Mouse (Mus musculus) lung, postnatal 0 days (tissue): ENCODE measurements around the gene Mettl23. TPM values are rescaled to one million over a fixed set of nuclear protein-coding genes. Genes with fewer than 3 reads are reported as not detected.

ENCODE experiments used
- ATAC-seq: fragments of 200-750 bp; cut with Nextera tagmentation; 2 replicates; pipeline ENCODE4 v1.8.0; 2017; ENCODE audit warnings: moderate library complexity
- DNase-seq: peaks from one replicate; pipeline ENCODE4 v3.0.0-alpha.2; 2016; ENCODE audit warnings: low spot score
- H3K27ac ChIP-seq: fragments of 300-500 bp; sonication (generic); 2 replicates; pipeline ENCODE4 v1.5.1; 2014; ENCODE audit warnings: antibody characterized with exemption, mild to moderate bottlenecking, low read length, mixed read lengths
- H3K27me3 ChIP-seq: fragments of 300-500 bp; sonication (generic); replicated peaks from 2 replicates; pipeline ENCODE4 v1.6.1; 2014; ENCODE audit warnings: low read length, mixed read lengths; ENCODE audit not compliant: insufficient read depth
- H3K36me3 ChIP-seq: fragments of 300-500 bp; sonication (generic); 2 replicates; pipeline ENCODE4 v1.6.1; 2014; ENCODE audit warnings: low read length, mixed read lengths; ENCODE audit not compliant: insufficient read depth
- H3K4me1 ChIP-seq: fragments of 300-500 bp; sonication (generic); 2 replicates; pipeline ENCODE4 v1.6.1; 2014; ENCODE audit warnings: antibody characterized with exemption, low read depth, low read length, mixed read lengths; ENCODE audit not compliant: insufficient read depth
- H3K4me2 ChIP-seq: fragments of 300-500 bp; sonication (generic); replicated peaks from 2 replicates; pipeline ENCODE4 v1.6.1; 2014; ENCODE audit warnings: low read depth, mild to moderate bottlenecking, low read length, moderate library complexity, mixed read lengths
- H3K4me3 ChIP-seq: fragments of 300-500 bp; sonication (generic); 2 replicates; pipeline ENCODE4 v1.5.1; 2014; ENCODE audit warnings: low read depth, low read length
- H3K9ac ChIP-seq: fragments of 300-500 bp; sonication (generic); replicated peaks from 2 replicates; pipeline ENCODE4 v1.6.1; 2014; ENCODE audit warnings: low read depth, mild to moderate bottlenecking
- H3K9me3 ChIP-seq: fragments of 300-500 bp; sonication (generic); 2 replicates; pipeline ENCODE4 v1.6.1; 2016; ENCODE audit warnings: low read length, mixed read lengths
- CTCF ChIP-seq: IDR thresholded peaks from 2 replicates; pipeline ENCODE4 v1.5.1; 2016; ENCODE audit warnings: antibody characterized with exemption, mild to moderate bottlenecking
- EP300 ChIP-seq: IDR thresholded peaks from 2 replicates; pipeline ENCODE4 v1.6.1; 2016; ENCODE audit warnings: antibody characterized with exemption, mild to moderate bottlenecking, control low read depth
- WGBS: fragments of 180-500 bp; shearing (Covaris S2); extraction: QIAGEN DNeasy Blood & Tissue Kit; methylation state at CpG from one replicate; pipeline ENCODE4 v1.1.7; 2014; 5-methylcytosine and 5-hydroxymethylcytosine counted together
- polyA plus RNA-seq: library from polyadenylated mRNA; unstranded; fragments of >200 nt; fragmentation: Nextera tagmentation; extraction: Ambion mirVana; gene quantifications from 2 replicates; pipeline ENCODE4 v1.2.1, GENCODE M21; 2015

Gene Mettl23
- 62.3 and 65.2 TPM in 2 replicates for polyA plus RNA-seq

DNA sequence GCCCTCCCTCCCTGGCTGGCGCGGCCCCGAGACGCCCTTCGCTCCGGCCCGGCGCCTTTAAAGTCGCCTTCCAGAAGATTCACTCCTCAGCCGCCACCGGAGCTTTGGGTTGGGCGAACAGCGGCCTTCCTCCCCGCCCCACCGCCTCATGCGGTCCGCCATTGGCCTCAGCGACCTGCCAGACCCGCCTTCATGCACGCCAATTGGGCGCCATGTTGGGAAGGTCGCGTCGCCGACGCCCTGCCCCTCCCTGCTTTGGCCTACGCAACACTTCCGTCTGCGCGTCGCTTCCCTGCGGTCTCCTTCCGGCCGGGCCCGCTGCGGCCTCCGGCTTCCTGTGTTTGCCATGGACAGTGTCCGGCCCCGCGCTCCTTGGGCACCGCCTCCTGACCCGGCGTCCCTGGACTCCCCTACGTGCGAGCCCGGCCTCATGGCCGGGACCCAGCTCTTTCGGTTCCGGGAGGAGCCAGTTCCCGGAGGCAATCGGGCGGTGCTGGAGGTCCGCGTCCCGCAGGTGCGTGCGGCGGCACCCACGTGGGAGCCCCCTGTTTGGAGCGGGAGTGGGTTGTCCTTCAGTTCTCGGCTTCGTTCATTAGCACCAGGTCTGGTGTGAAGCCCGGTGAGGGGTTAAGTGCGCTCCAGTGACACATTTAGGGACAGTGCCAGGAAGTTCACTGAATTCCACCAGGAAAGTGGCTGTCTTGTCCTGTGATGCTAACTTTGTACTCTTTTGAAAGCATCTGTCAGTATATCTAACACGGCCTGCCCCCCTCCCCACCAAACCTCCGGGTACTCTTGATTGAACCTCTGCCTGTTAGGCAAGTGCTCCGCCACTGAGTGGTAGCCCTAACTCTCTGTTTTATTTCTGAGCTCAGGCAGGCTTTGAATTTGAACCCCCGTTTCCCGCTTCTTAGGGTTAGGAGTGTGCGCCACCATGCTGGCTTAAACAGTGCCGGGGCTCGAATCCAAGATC lies at the start of gene Mettl23, which contains the start of gene Jmjd6:
TSS of gene Mettl23 (plus strand) at position 18 of the 973 bp plus-strand sequence.
TSS of gene Jmjd6 (minus strand) at position 189 of the 973 bp plus-strand sequence.
- Histone ChIP-seq H3K27ac (peak within 1 kb of the TSS; percentile 99), H3K36me3 (peaks cover 20% of the 10 kb centered on the region), H3K4me3 (peak within 1 kb of the TSS; percentile 74), H3K27me3 (no peaks in the 10 kb centered on the region), H3K9ac (peak within 1 kb of the TSS; percentile 85), H3K9me3 (no peaks in the 10 kb centered on the region), H3K4me2 (peak within 1 kb of the TSS; percentile 70), H3K4me1 (peaks cover 13% of the 10 kb centered on the region)
- no peak for TF ChIP-seq CTCF
- no peak; the same call in 1 of the 2 replicates for TF ChIP-seq EP300
- DNase-seq: peak; percentile 99
- WGBS: 1% methylated on average over 69 of the region's 72 CpGs
- ATAC-seq: peak; percentile 96

DNA sequence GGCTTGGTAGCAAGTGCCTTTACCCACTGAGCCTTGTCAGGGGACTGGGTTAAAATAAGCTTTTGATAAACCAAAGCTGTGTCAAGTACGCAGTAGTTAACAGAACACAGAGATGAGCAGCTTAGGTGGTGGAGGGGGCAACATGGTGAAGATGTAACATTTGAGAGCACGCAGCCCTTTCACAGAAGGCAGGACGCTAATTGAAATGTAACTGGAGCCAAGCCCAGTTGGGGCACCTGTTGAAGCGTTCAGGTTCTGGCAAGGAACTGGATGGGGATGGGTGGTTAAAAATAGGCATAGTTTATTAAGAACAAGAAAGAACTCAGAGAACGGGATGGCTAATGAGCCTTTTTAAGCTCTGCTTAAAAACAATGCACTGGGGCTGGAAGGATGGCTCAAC lies 43.7 kb upstream of the Mettl23 start:
- Histone ChIP-seq H3K27ac (no peak overlapping the region), H3K27me3 (no peaks in the 10 kb centered on the region), H3K4me2 (no peak overlapping the region), H3K4me1 (no peaks in the 10 kb centered on the region), H3K9me3 (no peaks in the 10 kb centered on the region), H3K4me3 (no peak overlapping the region), H3K36me3 (no peaks in the 10 kb centered on the region), H3K9ac (no peak overlapping the region)
- TF ChIP-seq EP300 (no peak), CTCF (no peak)
- WGBS: 83% methylated on average over 5 of the region's 5 CpGs
- ATAC-seq (no peak), DNase-seq (no peak)

DNA sequence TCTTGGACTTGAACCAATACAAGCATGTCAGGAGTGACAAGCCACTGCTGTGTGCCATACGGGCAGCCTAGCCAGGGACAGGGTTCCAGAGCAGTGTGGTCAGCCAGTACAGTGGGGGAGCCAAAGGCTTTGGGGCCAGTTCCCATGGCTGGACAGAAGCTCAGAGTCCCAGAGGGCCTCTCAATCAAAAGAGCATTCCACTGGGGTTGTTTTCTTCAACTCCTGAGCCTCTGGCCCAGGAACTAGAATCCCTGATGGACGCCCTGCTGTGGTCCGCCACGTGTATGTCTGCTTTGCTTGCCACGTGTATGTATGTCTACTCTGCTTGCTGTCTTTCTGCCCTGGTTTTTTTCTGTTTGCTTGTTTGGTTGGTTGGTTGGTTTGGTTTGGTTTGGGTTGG lies 42.0 kb upstream of the Mettl23 start:
- no peaks in the 10 kb centered on the region for H3K9me3 ChIP-seq
- H3K36me3 ChIP-seq: no peaks in the 10 kb centered on the region
- TF ChIP-seq EP300: no peak
- no peak for TF ChIP-seq CTCF
- ATAC-seq: peak; percentile 46
- H3K4me1 ChIP-seq: no peaks in the 10 kb centered on the region
- H3K4me2 ChIP-seq: no peak overlapping the region
- WGBS: 64% methylated on average over 5 of the region's 5 CpGs
- no peak overlapping the region for H3K9ac ChIP-seq
- no peak overlapping the region for H3K4me3 ChIP-seq
- H3K27me3 ChIP-seq: no peaks in the 10 kb centered on the region
- H3K27ac ChIP-seq: no peak overlapping the region
- no peak for DNase-seq

DNA sequence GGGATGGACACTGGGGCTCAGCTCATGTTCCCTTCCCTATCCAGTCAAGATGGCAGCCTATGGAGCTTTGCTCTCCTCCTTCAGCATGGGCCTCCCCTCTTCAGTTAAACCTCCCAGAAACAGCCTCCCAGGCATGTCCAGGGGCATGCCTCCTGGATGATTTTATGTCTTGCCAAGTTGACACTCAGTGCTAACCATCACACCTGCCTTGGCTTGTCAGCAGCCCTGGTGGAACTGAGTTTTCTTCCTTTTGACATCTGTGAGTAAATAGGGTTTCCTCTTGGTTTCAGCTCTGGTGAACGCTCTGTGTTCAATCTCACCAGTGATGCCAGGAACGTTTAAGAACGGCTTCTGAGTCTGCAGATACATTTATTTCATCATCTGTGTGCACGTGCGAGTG lies 40.4 kb upstream of the Mettl23 start:
- Histone ChIP-seq H3K36me3 (no peaks in the 10 kb centered on the region), H3K27me3 (no peaks in the 10 kb centered on the region), H3K27ac (no peak overlapping the region), H3K9ac (no peak overlapping the region), H3K4me3 (no peak overlapping the region), H3K4me2 (no peak overlapping the region), H3K4me1 (no peaks in the 10 kb centered on the region), H3K9me3 (no peaks in the 10 kb centered on the region)
- WGBS: 73% methylated on average over 5 of the region's 5 CpGs
- DNase-seq: no peak
- TF ChIP-seq EP300 (no peak), CTCF (no peak)
- ATAC-seq: no peak

DNA sequence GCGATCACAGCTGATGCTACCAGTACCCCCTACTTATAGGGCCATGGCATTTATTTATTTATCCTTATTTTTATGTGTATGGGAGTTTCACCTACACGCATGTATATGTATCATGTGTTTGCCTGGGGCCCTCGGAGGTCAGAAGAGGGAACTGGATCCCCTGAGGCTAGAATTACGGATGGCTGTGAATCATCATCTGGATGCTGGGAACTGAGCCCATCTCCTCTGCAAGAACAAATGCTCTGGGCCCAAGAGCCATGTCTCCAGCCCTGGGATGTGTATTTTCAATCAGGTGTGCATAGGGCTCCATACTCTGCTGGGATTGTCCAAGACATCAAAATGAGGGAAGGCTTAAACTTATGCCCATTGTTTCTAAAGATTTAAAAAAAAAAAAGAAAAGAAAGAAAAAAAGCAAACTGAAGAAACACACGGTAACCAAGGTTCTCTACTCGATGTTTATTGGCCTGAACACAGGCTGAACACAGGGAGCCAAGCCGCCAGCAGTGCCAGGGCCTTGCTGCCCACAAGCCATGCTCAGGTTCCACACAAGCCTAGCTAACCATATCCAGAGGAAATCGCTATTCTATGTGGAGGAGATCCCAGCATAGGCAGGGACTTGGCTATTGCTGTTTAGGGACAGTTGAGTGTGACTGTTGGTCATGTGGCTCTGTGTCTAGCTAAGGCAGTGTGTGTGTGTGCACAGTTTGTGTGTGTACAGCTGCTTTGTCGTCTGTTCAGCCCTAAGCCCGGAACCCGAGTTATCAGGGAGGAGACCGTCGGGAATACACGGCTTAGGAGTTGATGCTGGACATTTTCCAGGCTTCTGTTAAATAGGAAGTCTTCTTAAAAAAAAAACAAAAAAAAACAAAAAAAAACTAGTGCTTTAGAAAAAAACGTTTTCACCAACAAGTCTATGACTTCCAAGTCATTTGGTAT lies 36.7 kb upstream of the Mettl23 start:
- Histone ChIP-seq H3K9me3 (no peaks in the 10 kb centered on the region), H3K27me3 (no peaks in the 10 kb centered on the region), H3K27ac (no peak overlapping the region), H3K36me3 (no peaks in the 10 kb centered on the region), H3K4me3 (no peak overlapping the region), H3K4me2 (no peak overlapping the region), H3K4me1 (0 out of 2 replicates have a peak, but pooled peaks cover 3% of the 10 kb centered on the region), H3K9ac (no peak overlapping the region)
- WGBS: 66% methylated on average over 15 of the region's 15 CpGs
- TF ChIP-seq CTCF (no peak), EP300 (no peak)
- no peak for DNase-seq
- ATAC-seq: no peak
